Mouse (Mus musculus): ENCODE data around the gene Phldb2.

- TF ChIP-seq CTCF (IDR thresholded peaks at IDR 0.05; ENCODE audit: borderline replicate concordance, insufficient read depth, low read depth, low read length) = no peak
- TF ChIP-seq POLR2A (IDR thresholded peaks at IDR 0.05; ENCODE audit: borderline replicate concordance, insufficient read depth, low read length) = no peak
These were observed 123.1 kb downstream of the Phldb2 start for GRCm38 (mm10) chr16:45830096-45830866.

Measured in cerebellum, adult 2 months (tissue).